Mouse (Mus musculus): Measurements from ENCODE around the gene Zp3.

The Zp3 gene

DNA sequence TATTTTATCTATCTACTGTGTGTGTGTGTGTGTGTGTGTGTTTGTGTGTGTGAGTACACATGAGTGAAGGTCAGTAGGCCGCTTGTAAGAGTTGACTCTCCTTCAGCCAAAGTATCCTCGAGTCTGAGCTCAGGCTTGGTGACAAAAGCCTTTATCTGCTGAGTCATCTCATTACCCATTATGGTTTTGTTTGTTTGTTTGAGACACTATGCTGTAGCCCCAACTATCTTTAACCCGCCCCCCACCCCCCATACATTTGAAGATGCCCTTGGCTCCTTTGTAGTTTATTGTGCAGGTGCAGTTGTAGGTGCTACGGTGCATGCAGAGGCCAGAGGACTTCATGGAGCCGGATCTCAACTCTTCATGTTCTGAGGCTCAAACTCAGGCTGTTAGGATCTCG lies 21.3 kb downstream of the Zp3 start:
- DNase-seq (ENCODE audit: low read depth, low spot score) = no peak

DNA sequence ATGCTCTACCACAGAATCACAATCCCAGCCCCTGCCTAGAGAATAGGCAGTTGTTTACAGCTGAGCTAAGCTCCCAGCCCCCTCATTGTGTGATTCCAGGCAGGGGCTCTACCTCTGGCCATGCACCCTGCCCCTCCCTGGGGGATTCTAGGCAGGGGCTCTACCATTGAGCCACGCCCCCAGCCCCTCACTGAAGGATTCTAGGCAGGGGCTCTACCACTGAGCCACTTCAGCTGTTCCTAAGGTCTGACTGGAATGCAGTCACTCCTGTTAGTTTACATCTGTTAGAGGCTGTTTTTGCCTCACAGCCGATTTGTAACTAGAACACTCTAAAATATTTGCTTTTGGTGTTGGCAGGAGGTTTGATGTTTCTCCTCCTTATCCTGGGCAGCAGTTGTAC lies 22.4 kb downstream of the Zp3 start:
- no peak for DNase-seq (ENCODE audit: low read depth, low spot score)

DNA sequence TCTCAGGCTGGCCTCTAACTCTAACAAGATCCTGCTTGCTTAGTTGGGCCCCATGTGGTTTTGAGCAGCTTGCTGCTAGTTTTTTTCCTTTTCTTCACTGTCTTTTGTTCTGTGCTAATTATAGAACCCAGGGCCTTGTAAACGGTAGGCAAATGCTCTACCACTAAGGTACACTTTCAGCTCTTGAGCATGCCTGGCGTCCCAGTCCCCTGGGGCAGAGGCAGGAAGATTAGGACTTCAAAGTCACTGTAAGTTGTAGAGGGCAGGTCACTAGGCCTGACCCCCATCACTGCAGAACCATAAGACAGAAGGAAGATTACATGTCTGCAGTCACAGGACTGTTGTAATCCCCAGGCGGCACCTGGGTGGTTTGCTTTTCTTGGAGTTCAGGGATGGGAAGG lies 22.9 kb downstream of the Zp3 start:
- DNase-seq (ENCODE audit: low read depth, low spot score) = no peak

DNA sequence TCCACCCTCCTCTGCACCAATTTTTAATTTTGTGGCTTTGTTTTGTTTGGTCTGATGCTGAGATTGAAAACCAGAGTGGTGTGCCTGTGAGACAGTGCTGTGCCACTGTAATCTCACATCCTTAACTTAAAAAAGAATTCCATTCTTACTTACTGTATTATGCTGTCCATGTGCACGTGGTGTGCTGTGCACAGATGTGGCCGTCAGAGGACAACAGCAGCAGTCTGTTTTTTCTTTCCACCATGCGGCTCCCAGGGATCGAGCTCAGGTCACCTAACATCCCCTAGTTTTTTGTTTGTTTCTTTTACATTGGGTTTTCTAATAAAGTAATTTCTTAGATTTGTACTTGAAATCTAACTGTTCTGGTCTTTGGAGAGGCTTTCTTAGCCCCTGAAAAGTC lies 24.6 kb downstream of the Zp3 start:
- DNase-seq (ENCODE audit: low read depth, low spot score) = no peak

DNA sequence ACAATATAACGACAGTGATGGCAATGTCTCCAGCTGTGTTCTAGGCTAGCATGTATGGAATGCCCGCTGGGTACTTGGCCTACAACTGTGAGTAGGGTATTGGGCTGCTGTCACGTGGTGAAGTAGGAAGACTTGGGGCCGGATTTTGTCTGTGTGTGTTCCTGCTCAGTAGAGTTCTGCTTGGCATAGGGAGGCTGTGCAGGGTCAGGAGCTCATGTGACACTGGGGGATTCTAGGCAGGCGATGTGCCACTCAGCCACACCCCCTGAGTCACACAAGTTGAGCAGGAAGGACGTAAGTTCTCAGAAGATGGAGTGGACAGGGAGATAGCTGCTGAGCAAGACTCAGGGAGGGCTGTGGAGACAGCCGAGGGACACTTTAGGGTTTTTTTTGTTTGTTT lies 27.8 kb downstream of the Zp3 start:
- no peak for DNase-seq (ENCODE audit: low read depth, low spot score)

DNA sequence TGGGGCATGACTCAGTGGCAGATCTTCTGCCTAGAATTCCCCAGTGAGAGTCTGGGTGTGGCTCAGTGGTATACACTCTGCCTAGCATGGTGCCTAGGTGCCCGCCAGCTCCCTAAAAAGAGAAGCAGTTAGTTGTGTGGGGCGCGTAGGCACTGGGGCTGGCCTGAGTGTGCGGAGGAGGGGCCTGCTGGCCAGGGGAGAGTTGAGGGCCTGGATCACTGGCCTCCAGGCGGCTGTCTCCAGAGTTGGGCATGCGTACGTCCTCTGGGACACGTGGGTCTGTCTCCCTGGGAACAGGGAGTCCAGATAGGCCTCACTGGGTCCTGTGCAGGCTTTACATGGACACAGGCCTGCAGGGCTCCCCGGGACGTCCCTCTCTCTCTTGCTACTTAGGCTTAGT lies 35.0 kb downstream of the Zp3 start:
- DNase-seq (ENCODE audit: low read depth, low spot score) = no peak

DNA sequence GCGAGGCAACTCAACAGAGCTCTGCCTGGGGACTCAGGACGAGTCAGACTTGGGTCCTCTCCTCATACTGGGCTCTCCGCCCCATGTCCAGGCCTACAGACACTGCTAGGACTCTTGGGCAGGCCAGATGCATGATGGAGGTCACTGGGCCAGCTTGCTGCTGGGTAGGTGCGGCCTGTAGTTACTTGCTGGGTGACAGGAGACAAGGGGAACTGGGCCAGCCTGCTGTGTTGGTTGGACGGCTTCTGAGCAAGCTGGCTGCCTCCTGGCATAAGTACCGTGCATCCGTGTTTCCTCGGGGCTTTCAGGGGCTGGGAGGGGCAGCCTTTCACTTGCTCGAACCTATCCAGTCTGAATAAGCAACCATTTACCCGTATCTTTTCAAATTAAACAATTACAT lies 35.7 kb downstream of the Zp3 start:
- no peak for DNase-seq (ENCODE audit: low read depth, low spot score)

DNA sequence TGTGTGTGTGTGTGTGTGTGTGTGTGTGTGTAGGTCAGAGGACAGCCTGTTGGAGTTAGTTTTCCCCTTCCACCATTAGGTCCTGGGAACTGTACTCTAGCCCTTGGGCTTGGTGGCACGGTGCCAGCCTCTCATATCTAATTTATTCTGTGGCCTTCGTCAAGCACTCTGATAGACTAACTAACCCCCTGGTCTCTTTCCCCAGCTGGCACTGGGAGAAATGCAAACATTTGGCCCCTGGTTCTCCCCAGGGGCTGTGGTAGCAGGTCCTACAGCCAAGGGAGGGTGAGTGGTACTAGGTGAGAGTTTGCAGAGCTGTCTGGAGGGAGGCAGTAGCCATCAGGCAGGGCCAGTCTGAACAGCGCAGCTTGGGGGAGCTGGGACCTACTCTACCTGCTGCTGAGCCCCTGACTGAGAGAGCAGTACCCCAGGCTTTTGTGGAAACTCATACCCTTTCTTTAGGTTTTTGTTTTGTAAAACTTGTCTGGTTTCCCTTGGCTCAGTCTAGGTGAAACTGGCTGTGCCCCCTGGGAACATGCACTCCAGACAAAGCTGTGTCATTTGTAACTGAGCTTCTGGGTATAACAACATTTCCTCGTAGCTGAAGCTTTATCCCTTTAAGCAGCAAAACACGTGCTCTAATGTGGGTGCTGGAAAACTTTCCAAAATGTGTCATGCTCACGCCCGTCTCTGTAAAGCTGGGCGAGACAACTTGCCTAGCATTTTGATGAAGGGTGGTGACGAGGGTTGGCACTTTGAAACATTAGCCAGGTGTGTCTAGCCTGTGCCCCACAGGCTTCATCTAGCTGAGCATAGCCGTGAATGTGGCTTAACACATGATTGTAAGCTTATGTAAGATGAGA lies 36.3 kb downstream of the Zp3 start:
- DNase-seq (ENCODE audit: low read depth, low spot score) = no peak

DNA sequence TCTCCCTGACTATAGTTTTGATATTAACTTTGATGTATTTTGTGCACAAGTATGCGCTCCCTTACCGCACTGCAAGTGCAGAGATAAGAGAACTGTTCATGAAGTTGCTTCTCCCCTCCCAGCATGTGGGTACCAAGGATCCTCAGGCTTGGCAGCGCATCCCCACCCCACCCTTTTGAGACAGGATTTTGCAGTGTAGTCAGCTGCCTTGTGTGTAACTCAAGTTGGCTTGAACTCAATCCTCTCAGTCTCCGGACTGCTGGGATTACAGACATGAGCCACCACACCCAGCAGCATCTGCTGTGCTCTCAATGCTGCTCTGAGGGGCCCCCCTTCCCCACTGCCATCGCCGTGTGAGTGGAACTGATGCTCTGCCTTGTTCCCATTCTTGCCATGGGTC lies 37.4 kb downstream of the Zp3 start:
- DNase-seq (ENCODE audit: low read depth, low spot score) = no peak

DNA sequence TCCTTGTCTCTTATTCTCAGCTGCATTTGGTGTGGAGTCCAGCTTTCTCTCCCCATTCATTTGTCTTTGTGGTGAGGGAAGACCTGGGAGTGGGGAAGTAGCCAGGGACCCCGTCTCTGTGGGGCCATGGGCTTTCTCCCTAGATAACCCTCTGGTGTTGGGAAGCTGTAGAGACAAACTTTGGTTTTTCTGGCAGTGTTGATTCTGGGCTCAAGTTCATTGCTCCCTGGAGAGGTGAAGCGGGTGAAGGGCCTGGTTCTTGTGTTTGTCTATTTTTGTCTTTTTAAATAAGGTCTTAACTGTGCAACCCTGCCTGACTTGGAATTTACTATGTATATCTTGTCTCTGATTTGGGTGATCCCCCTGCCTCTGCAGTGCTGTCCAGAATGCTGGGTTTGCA lies 38.8 kb downstream of the Zp3 start:
- DNase-seq (ENCODE audit: low read depth, low spot score) = no peak

DNA sequence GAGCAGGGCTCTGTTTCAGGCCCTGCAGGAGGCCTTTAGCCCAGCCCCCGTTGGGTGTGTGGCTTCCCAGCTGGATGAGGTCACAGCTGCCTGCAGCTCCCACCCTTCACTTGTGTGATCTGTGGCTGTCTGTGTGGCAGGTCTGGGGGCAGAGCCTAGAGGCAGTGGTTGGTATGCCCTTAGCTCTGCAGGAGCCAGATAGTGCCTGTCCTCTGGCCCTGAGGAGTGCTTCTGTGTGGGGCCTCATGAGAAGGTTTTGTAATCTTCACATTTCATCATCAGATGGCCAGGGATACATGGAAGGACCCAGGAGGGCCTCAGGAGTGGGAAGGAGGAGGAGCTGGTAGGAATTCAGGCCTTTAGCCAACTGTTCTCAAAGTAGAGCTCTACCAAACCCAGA lies 40.0 kb downstream of the Zp3 start:
- no peak for DNase-seq (ENCODE audit: low read depth, low spot score)

DNA sequence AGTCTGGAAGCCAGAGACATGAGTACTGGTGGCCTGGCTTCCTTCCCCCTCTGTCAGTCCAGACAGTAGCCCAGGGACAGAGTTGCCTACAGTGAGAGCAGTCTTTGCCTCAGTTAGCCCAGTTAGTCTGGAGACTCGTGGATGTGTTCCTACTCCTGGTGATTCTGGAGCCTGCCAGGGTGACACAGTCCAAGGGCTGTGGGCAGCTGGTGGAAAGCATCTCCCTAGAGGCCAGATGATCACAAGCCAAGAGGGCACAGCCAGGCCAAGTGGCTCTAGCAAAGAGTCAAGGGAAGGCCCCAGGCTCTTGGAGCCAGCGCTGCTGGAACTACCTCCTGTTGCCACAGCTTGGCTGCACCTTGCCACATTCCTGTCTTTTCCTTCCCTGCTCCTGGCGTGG lies 45.8 kb downstream of the Zp3 start:
- no peak for DNase-seq (ENCODE audit: low read depth, low spot score)

DNA sequence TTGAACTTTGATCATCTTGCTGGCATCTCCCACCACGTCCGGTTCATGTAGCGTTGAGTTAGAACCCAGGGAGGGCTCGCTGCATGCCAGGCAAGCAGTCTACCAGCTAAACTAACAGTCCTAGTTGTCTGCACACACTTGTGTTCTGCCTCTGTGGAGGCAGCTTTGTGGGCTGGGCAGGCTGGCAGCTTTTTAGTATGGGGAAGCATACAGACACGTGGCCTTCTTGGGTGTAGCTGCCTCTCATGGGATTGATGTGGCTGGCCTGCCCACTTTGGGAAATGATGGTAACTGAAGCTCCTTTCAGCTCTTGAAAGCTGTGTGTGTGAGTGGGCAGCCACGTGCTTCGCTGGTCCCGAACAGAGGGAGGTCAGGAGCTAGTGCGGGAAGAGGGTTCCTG lies 47.0 kb downstream of the Zp3 start:
- no peak for DNase-seq (ENCODE audit: low read depth, low spot score)

DNA sequence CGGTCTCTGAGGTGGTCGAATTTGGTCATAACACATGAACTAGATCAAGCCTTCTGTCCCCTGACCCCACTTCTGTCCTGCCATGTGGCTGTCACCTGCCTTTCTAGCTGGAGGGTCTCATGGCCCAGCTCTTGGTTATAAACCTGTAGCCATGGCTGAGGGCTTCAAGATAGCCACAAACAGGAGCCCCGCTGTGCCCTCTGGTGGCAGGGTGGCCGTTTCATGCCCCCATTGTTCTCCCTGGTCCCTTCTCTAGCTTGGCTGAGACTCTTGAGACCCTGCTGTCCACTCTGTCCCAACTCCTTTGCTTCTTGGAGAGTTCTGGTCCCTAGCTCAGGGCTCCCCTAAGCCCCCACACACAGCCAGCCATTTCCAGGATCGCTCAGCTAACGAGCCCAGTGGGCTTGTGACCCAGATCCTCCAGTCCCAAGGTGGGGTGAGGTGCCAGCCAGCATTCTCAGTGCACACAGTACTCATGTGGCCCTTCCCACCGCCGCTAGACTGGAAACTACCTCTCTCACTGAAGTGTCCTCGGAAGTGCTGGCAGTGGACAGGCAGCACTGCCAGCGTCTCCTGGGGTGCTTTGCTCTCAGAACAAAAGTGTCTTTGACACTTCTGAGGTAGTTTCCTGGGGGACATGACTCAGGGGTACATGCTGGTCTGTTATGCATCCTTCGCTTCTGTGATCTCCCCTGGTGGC lies 47.9 kb downstream of the Zp3 start:
- no peak for DNase-seq (ENCODE audit: low read depth, low spot score)

DNA sequence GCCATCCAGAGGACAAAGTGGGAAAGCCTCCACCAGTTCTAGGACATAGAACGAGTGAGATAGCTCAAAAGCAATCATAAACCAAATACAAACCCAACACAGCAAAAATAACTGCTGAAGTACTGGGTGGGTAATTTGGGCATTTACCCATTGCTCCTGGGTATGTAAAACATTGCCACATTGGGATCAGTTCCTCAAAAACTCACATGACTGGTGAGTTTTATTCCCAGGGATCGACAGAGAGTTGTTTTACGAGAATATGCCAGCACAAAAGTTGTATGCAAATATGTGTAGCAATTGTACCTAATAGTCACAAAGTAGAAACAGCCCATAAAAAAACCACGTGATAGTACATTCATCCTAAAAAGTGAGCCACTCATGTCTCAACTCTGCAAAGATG lies 55.0 kb downstream of the Zp3 start:
- no peak for DNase-seq (ENCODE audit: low read depth, low spot score)

DNA sequence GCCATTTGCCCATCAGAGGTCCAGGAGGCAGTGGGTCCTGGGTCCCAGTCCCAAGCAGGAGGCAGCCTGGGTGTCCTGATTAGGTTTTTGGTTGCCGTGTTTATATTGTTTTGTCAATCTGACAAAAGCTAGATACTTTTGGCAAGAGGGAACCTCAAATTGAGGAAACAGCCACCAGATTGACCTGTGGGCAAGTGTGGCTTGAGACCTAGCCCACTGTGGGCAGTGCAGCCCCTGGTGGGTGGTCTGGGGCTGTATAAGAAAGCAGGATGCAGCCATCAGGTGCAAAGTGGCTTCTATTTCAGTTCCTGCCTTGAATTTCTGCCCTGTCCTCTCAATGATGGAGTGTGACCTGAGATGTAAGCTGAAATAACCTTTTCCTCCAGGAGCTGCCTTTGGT lies 55.4 kb downstream of the Zp3 start:
- DNase-seq (ENCODE audit: low read depth, low spot score) = no peak

DNA sequence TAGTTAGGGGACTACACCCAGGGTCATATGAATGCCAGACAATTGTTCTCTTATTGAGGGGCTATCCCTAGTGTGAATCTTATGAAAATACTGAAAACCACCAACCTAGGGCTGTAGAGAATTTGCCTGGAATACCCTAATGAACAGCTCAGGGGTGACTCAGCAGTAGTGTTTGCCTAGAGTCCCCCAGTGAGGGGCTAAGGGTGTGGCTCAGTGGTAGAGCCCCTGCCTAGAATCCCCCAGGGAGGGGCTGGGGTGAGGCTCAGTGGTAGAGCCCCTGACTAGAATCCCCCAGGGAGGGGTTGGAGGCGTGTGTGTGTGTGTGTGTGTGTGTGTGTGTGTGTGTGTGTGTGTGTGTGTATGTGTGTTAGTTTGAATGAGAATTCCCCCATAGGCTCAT lies 56.8 kb downstream of the Zp3 start:
- DNase-seq (ENCODE audit: low read depth, low spot score) = no peak
